Mouse (Mus musculus): ENCODE measurements around the gene Scaf4. TPM values are rescaled to one million over a fixed set of nuclear protein-coding genes. Genes with fewer than 3 reads are reported as not detected.
A peak's percentile ranks its signal among the peaks of the same experiment; 100 is the strongest.

The Scaf4 gene
- polyA plus RNA-seq (2016; fragmentation: Nextera tagmentation; extraction: Ambion mirVana): 30.9 and 36.0 TPM in 2 replicates

GRCm38 (mm10) chr16:90283905-90284891 is at the start of gene Scaf4:
TSS of gene Scaf4 (minus strand) at chr16:90284503.
- peak; percentile 92 for DNase-seq (ENCODE audit: extremely low spot score, low spot score)
- peak within 1 kb of the TSS; percentile 100 for H3K4me3 ChIP-seq
- peaks cover 10% of the 10 kb centered on the region for H3K36me3 ChIP-seq (replicated peaks)
- H3K4me1 ChIP-seq: peaks cover 48% of the 10 kb centered on the region
- no peaks in the 10 kb centered on the region for H3K9me3 ChIP-seq
- H3K27ac ChIP-seq: peak within 1 kb of the TSS; percentile 99
- WGBS: under 1% methylated on average over 113 of the region's 123 CpGs
- H3K27me3 ChIP-seq (ENCODE audit: poor library complexity, severe bottlenecking): no peaks in the 10 kb centered on the region

- Histone ChIP-seq H3K4me3 (no peak overlapping the region), H3K36me3 (replicated peaks) (no peaks in the 10 kb centered on the region), H3K27me3 (ENCODE audit: poor library complexity, severe bottlenecking) (no peaks in the 10 kb centered on the region), H3K4me1 (peaks cover 4% of the 10 kb centered on the region; the same call in 1 of the 2 replicates), H3K27ac (no peak overlapping the region), H3K9me3 (no peaks in the 10 kb centered on the region)
- no peak for DNase-seq (ENCODE audit: extremely low spot score, low spot score)
- WGBS: 82% methylated on average over 6 of the region's 6 CpGs
Measured at GRCm38 (mm10) chr16:90332553-90332952, 48.2 kb upstream of the Scaf4 start.

GRCm38 (mm10) chr16:90330979-90331378 is 46.7 kb upstream of the Scaf4 start:
- H3K4me3 ChIP-seq: no peak overlapping the region
- WGBS: 96% methylated on average over 6 of the region's 6 CpGs
- no peaks in the 10 kb centered on the region for H3K9me3 ChIP-seq
- H3K27ac ChIP-seq: no peak overlapping the region
- H3K36me3 ChIP-seq (replicated peaks): no peaks in the 10 kb centered on the region
- H3K4me1 ChIP-seq: peaks cover 4% of the 10 kb centered on the region; the same call in 1 of the 2 replicates
- H3K27me3 ChIP-seq (ENCODE audit: poor library complexity, severe bottlenecking): no peaks in the 10 kb centered on the region
- no peak for DNase-seq (ENCODE audit: extremely low spot score, low spot score)

- H3K9me3 ChIP-seq: no peaks in the 10 kb centered on the region
- DNase-seq (ENCODE audit: extremely low spot score, low spot score): no peak
- no peaks in the 10 kb centered on the region for H3K27me3 ChIP-seq (ENCODE audit: poor library complexity, severe bottlenecking)
- H3K27ac ChIP-seq: no peak overlapping the region
- no peak overlapping the region for H3K4me3 ChIP-seq
- WGBS: 87% methylated on average over 8 of the region's 8 CpGs
- no peaks in the 10 kb centered on the region for H3K36me3 ChIP-seq (replicated peaks)
- no peaks in the 10 kb centered on the region for H3K4me1 ChIP-seq
Measured at GRCm38 (mm10) chr16:90329511-90329910, 45.2 kb upstream of the Scaf4 start.

- no peak overlapping the region for H3K4me3 ChIP-seq
- no peaks in the 10 kb centered on the region for H3K36me3 ChIP-seq (replicated peaks)
- WGBS: 32% methylated on average over 8 of the region's 8 CpGs
- no peaks in the 10 kb centered on the region for H3K27me3 ChIP-seq (ENCODE audit: poor library complexity, severe bottlenecking)
- H3K4me1 ChIP-seq: peaks cover 14% of the 10 kb centered on the region
- no peaks in the 10 kb centered on the region for H3K9me3 ChIP-seq
- DNase-seq (ENCODE audit: extremely low spot score, low spot score): peak; percentile 81
- no peak overlapping the region for H3K27ac ChIP-seq
Measured at GRCm38 (mm10) chr16:90322850-90323528, 38.7 kb upstream of the Scaf4 start.

- peaks cover 17% of the 10 kb centered on the region for H3K4me1 ChIP-seq
- H3K9me3 ChIP-seq: no peaks in the 10 kb centered on the region
- H3K36me3 ChIP-seq (replicated peaks): no peaks in the 10 kb centered on the region
- 80% methylated on average over 7 of the region's 7 CpGs for WGBS
- H3K27me3 ChIP-seq (ENCODE audit: poor library complexity, severe bottlenecking): no peaks in the 10 kb centered on the region
- no peak overlapping the region for H3K4me3 ChIP-seq
- DNase-seq (ENCODE audit: extremely low spot score, low spot score): no peak
- no peak overlapping the region for H3K27ac ChIP-seq
Measured at GRCm38 (mm10) chr16:90319321-90319720, 35.0 kb upstream of the Scaf4 start.

- no peak overlapping the region for H3K27ac ChIP-seq
- H3K36me3 ChIP-seq (replicated peaks): no peaks in the 10 kb centered on the region
- peaks cover 17% of the 10 kb centered on the region for H3K4me1 ChIP-seq
- no peaks in the 10 kb centered on the region for H3K9me3 ChIP-seq
- H3K27me3 ChIP-seq (ENCODE audit: poor library complexity, severe bottlenecking): no peaks in the 10 kb centered on the region
- DNase-seq (ENCODE audit: extremely low spot score, low spot score): no peak
- 61% methylated on average over 12 of the region's 12 CpGs for WGBS
- no peak overlapping the region for H3K4me3 ChIP-seq
Measured at GRCm38 (mm10) chr16:90318372-90318926, 34.1 kb upstream of the Scaf4 start.

- H3K9me3 ChIP-seq: no peaks in the 10 kb centered on the region
- no peaks in the 10 kb centered on the region for H3K36me3 ChIP-seq (replicated peaks)
- H3K4me3 ChIP-seq: no peak overlapping the region
- no peaks in the 10 kb centered on the region for H3K27me3 ChIP-seq (ENCODE audit: poor library complexity, severe bottlenecking)
- no peak for DNase-seq (ENCODE audit: extremely low spot score, low spot score)
- H3K27ac ChIP-seq: no peak overlapping the region
- H3K4me1 ChIP-seq: peaks cover 17% of the 10 kb centered on the region
- WGBS: 75% methylated on average over 4 of the region's 4 CpGs
Measured at GRCm38 (mm10) chr16:90317777-90318176, 33.5 kb upstream of the Scaf4 start.

- Histone ChIP-seq H3K4me3 (no peak overlapping the region), H3K4me1 (peaks cover 17% of the 10 kb centered on the region), H3K27ac (no peak overlapping the region), H3K27me3 (ENCODE audit: poor library complexity, severe bottlenecking) (no peaks in the 10 kb centered on the region), H3K36me3 (replicated peaks) (no peaks in the 10 kb centered on the region), H3K9me3 (no peaks in the 10 kb centered on the region)
- DNase-seq (ENCODE audit: extremely low spot score, low spot score): no peak
- WGBS: 97% methylated on average over 4 of the region's 4 CpGs
Measured at GRCm38 (mm10) chr16:90315881-90316280, 31.6 kb upstream of the Scaf4 start.

- no peak overlapping the region for H3K27ac ChIP-seq
- 90% methylated on average over 13 of the region's 13 CpGs for WGBS
Measured at GRCm38 (mm10) chr16:90312449-90313082, 28.3 kb upstream of the Scaf4 start.

GRCm38 (mm10) chr16:90310488-90311135 is 26.3 kb upstream of the Scaf4 start:
- no peak for DNase-seq (ENCODE audit: extremely low spot score, low spot score)
- 82% methylated on average over 11 of the region's 11 CpGs for WGBS
- no peak overlapping the region for H3K27ac ChIP-seq
- no peaks in the 10 kb centered on the region for H3K4me1 ChIP-seq
- no peaks in the 10 kb centered on the region for H3K27me3 ChIP-seq (ENCODE audit: poor library complexity, severe bottlenecking)
- no peaks in the 10 kb centered on the region for H3K9me3 ChIP-seq
- H3K36me3 ChIP-seq (replicated peaks): no peaks in the 10 kb centered on the region
- no peak overlapping the region for H3K4me3 ChIP-seq

More at GRCm38 (mm10) chr16:90312449-90313082, 28.3 kb upstream of the Scaf4 start:
- H3K27me3 ChIP-seq (ENCODE audit: poor library complexity, severe bottlenecking): no peaks in the 10 kb centered on the region
- H3K36me3 ChIP-seq (replicated peaks): no peaks in the 10 kb centered on the region
- no peak for DNase-seq (ENCODE audit: extremely low spot score, low spot score)
- H3K4me3 ChIP-seq: no peak overlapping the region
- no peaks in the 10 kb centered on the region for H3K4me1 ChIP-seq
- no peaks in the 10 kb centered on the region for H3K9me3 ChIP-seq

GRCm38 (mm10) chr16:90309784-90310183 is 25.5 kb upstream of the Scaf4 start:
- Histone ChIP-seq H3K4me1 (no peaks in the 10 kb centered on the region), H3K27ac (no peak overlapping the region), H3K27me3 (ENCODE audit: poor library complexity, severe bottlenecking) (no peaks in the 10 kb centered on the region), H3K9me3 (no peaks in the 10 kb centered on the region), H3K4me3 (no peak overlapping the region), H3K36me3 (replicated peaks) (no peaks in the 10 kb centered on the region)
- WGBS: 58% methylated on average over 3 of the region's 3 CpGs
- no peak for DNase-seq (ENCODE audit: extremely low spot score, low spot score)

All from forebrain, embryonic 10.5 days (tissue).